Mouse (Mus musculus) mature B cell (primary cell): ENCODE measurements around the gene Ovgp1.

ENCODE experiments used
- in situ Hi-C: fragments of 300-500 bp; cut with MboI; formaldehyde crosslinking; loops from 2 replicates; pipeline ENCODE4 v1.14.3; 2019

The Ovgp1 gene

DNA sequence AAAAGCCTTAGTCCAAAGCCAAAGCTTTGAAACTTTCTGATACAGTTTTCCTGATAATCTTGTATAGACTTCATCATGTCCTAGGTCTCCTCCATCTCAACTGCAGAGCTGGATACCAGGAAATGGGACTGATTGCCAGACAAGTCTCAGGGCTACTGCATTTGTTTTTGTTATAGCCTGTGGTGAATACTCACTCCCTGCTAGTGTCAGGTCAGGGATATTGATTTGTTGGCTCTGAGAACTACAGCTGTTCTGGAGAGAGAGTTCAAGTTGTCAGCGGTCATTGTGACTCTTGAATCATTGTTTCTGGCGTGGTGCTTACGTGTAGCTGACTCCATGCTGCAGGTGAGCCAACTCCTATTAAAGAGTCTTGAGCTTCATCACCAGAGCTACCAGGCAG lies at the start of gene Ovgp1:
TSS of gene Ovgp1 (plus strand) at position 301 of the 400 bp plus-strand sequence.
- in situ Hi-C loops, result no loop called here

DNA sequence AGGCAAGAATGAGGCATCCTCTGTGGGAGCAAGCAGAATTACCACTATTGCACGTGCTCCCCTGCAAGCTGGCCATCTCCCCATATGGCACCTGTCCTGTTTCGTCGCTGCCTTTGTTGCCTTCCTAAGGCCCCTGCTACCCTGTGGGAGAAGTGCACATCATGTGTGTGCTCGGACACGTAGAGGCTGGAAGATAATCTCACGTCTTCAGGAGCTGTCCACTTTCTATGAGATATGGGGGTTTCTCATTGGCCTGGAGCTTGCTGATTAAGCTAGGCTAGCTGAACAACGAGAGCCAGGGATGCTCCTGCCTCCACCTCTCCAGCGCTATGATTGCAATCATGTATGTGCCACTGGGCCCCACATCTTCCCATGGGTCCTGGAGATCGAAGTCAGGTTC lies 48.9 kb upstream of the Ovgp1 start:
- in situ Hi-C loops, result no loop called here

DNA sequence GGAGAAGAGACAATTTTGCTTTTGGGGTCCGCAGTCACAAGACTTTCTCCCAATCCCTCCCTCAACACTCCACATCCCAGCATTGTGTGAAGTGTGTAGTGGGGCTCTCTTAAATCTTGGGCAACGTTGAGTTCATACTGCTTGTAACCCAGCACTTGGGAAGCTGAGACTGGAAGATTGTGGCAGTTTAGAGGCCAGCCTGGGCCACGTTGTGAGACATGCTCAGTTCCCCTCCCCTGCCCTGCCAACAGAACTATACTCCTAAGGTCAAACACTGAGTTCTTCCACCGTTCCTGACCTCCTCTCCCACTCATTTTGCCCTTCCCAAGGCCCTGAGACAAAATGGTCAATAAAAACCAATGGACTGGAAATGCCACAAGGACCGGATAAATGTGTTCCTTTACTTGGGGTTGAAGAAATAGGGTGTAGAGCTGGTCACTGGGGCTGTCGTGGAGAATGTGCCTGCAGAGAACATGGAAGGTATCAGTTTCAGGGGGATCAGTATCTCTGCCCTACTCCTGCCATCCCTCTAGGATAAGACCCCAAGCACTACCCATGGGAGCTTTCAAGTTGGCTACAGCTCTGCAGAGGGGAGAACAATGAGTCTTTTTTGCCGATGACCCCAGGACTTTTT lies 45.8 kb upstream of the Ovgp1 start:
- in situ Hi-C loops, result no loop called here

DNA sequence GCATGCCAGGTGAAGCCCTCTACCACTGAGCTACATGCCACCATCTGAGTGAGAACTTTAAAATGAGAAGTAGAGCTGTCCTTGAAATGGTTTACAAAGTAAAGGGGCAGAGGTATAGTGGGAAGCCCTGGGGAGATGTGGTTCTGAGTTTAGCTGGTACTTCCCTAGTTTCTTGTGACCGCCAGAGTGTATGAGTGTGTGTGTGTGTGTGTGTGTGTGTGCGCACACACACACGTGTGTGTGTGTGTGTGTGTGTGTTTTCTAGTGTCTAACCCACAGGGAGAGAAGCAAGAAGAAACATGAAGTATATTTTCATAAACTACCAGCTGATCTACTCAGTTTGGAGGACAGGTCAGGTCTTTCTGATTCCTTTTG lies 45.3 kb upstream of the Ovgp1 start:
- in situ Hi-C loops, result no loop called here

DNA sequence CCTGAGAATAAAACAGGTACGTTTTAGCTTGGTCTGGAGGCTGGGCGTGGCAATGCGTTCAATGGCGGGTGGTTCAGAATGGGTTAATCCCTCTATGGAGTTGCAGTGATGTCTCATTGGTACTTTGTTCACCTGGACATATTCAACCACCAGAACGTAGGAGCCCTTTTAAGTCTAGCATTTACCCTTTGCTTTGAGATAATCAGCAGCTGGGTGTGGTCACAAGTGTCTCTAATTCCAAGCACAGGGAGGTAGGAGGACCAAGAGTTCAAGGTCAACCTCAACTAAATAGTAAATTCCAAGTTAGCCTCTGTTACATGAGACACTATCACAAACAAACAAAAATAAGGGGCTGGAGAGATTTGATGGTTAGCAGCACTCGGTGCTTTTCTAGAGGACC lies 44.7 kb upstream of the Ovgp1 start:
- in situ Hi-C loops, result no loop called here

DNA sequence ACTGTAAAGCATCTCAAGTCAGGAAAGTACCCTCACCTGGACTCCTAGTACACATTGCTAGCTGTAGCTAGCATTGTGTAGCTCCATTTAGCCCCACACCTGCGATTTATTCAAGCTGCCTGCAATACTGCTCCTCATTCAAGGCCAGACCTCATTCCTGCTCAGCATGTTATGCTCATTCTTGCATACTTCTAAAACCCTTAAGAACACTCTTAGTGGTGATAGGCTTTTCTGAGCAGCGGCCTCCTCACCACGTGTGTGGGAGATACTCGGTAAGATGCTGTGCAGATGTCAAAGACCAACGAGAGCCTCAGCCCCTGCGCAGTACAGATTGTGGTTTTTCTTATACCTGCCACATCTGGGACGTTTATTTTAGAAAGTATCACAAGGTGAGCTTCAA lies 43.7 kb upstream of the Ovgp1 start:
- in situ Hi-C loops, result no loop called here

DNA sequence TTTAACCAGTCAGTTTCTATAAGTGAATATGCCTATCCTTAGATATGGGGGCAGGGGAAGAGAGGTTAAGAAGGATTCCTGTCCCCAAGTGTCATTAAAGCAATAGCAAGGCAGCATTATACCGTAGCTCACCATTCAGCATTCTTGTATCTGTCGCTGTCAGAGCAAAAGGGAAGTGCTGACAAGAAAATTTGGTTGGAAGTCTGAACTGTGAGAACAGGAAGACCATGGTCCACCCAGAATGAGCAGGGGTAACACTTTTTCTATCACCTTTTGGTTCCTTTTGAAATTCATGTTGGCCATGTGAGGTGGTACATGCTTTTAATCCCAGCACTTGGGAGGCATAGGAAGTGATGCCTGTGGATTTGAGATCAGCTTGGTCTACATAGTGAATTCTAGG lies 42.4 kb upstream of the Ovgp1 start:
- in situ Hi-C loops, result no loop called here

DNA sequence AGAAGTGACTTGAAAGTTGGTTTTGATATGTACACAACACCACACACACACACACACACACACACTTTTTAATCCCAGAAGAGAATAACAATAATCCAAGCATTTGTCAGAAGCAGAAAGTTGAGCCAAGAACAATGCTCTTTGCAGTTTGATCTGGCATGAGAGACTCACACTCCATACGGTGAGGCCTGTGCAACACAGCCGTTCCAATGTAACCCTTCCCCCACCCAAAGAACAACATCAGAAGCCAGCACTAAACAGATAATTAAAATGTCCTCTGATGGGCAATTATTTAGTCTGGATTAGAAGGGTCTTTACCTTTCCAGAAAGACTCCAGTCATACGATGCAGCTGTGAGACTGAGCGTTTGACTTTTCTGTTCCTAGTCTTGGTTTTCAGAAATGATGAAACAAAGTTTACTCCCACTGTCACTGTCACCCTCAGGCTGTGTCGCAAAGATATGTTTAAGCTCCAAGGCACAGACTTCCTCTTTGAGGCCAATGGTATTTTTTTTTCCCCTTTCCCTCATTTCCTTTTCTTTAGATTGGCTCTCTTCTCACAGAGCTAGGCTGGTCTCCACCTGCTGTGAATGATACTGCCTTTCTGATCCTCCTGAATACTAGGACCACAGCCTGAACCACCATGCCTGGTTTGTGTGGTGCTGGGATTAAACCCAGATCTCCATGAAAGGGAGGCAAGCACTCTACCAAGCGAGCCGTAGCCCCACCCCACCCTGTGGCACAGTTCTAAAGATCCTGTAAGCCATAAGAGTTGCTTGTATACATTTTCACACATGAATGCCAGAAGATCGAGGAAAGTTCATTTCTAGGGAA lies 41.1 kb upstream of the Ovgp1 start, which contains the start of gene I830077J02Rik:
TSS of gene I830077J02Rik (minus strand) at position 425 of the 832 bp plus-strand sequence.
- in situ Hi-C loops, result no loop called here

DNA sequence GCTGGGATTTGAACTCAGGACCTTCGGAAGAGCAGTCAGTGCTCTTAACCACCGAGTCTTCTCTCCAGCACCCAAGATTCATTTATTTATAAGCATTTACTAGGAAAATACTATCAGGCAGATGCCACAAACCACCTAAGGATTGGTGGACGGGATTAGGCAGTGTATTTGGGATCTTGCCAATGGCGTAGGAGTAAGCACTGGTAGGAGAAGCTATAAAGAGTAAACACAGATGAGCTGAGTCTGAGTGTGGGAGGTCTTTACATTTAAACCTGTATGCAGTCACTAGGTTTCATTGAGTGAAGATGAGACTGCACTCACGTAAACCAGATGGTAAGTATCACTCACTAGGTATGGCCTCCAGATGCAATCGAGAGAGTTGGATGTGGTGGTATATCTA lies 39.6 kb upstream of the Ovgp1 start:
- in situ Hi-C loops, result no loop called here

DNA sequence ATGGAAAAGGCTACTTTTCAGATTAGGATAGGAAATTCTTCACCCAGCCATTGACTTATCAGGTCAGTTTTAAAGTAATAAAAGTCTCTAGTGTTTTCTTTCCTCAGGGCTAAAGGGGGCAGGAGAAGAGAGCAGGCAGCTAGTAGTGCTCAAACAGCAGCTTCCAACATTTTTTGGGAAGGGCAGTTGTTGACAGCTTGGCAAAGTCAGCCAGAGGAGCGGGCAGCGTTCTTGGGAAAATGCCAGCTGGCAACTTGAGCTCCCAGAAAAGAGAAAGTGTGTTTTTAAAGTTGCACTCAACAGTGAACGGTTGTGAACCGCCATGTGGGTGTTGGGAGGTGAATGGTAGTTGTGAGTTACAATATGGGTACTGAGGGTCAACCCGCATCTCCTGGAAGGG lies 38.5 kb upstream of the Ovgp1 start:
- in situ Hi-C loops, result no loop called here

DNA sequence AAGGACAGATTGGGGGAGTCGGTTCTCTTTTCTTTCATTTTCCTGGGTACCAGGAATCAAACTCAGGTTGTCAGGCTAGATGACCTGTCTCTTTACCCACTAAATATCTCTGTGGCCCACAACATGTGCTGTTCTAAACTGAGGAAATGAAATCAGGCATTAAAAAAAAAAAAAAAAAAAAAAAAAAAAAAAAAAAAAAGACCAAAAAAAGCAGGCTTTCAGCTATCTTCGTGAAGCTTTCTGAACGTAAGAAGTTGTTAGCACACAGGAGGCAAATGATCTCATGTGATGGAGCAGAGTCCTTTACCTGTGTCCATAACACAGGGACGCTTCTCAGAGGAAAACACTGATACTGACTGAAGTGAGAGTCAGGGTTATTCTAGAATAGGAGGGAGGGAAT lies 37.4 kb upstream of the Ovgp1 start:
- in situ Hi-C loops, result no loop called here

DNA sequence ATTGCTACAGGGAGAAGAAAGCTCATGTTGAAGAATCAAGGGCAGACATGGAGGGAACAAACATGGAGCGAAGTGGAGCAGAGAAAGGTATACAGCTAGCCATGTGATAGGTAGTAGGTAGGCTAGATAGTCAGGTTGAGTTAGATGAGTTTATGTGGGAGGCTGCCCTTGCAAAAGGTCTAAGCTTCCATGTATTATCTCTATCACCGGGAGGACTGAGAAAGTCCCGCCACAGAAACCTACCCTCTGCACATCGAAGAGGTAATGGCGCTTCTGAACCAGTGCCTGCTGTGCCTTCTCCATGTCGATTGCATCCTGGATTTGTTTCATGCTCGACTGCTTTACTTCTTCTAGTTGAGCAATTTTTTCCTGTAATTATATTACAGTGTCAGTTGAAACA lies 22.2 kb upstream of the Ovgp1 start:
- in situ Hi-C loops, result no loop called here

DNA sequence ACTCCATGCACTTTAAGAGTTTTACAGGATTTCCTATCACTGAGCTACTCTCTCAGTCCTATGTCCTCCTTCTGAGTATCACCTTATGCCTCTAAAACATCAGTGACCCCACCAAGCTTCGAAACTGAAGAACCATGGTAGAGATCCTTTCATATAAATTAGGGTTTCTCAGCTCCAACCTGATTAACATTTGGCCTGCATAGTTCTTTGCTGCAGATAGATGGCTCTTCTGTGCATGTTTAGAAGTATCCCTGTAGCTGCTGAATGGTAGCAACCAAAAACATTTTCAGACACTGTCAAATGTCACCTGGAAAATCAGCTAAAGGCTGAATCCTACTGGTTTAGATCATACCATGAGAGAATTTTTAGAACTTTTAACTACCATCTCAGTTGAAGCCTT lies 16.3 kb upstream of the Ovgp1 start:
- in situ Hi-C loops, result no loop called here

DNA sequence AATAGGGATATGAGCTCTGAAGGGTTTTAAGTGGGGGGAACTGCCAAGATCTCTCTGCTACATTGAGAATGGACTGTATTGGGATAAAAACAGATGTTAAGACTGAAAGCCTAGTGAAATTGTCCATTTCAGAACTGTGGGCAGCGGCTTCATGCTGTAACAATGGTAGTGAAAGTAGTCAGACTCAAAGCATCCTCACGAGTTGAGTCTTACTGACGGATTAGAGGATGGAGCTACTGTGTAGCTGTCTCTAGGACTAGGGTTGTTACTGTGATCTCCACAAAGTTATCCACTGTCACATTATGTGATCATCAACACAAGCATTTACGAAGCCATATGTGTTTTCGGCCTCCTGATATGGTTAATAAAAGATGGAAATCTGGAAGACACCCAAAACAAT lies 15.3 kb upstream of the Ovgp1 start:
- in situ Hi-C loops, result no loop called here

DNA sequence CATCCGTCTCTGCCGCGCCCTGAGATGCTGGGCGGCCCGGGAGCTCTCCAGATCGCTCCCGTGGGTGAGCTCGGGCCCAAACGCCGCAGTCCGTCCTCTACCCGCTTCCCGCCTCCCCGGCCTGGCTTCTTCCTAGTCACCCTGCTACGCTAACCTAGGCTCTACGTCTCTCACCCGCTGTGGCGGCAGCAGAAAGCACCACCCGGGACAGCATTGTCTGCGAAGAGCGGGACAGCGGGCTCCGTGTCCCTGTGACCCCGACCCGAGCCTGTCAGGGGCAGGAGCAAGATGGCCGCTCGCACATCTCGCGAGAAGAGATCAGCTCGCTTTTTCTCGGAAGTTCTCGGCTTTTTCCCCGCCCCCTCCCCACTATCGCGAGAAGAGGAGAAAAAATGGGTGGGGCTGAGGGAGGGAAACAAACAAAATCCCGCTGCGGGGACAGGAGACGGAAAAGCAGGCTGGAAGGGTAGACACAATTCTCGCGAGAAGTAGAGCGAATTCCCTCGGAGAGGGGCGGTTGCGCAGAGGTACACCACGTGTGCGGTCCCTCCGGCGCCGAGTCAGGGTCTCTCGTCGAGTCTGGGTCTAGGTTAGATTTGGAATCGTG lies 14.4 kb upstream of the Ovgp1 start, which contains the start of gene Wdr77:
TSS of gene Wdr77 (plus strand) at position 396 of the 607 bp plus-strand sequence.
- in situ Hi-C loops, result no loop called here

DNA sequence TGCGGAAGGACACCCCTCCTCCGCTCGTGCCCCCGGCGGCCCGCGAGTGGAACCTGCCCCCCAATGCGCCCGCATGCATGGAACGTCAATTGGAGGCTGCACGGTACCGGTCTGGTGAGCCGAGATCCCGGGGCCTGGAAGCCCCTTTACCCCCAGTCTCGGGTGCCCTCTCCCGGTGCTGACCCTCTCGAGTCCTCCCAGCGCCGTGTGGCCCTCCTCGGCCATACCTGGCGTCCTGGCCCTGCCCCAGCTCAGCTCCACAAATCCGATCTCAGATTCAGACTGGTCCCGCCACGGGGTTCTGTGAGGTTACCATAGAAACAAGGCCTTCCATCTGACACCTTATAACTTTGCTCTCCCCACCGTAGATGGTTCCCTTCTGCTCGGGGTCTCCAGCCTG lies 13.9 kb upstream of the Ovgp1 start:
- in situ Hi-C loops, result no loop called here

DNA sequence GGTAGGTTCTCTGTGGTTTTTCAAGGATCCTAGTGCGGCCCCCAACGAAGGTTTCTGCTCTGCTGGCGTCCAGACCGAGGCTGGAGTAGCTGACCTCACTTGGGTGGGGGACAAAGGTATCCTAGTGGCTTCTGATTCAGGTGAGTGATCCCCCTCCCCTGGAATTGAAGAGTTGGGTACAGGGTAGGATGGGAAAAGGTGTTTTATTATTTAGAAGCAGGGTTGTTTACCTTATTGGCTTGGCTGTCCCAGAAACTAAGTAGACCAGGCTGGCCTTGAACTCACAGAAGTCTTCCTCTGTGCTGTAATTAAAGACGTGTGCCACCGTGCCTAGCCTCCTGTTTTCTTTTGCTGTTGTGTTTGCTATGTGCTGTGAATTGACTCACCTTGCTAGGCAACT lies 13.5 kb upstream of the Ovgp1 start, which contains the start of gene Atp5f1:
TSS of gene Atp5f1 (minus strand) at position 101 of the 400 bp plus-strand sequence.
- in situ Hi-C loops, result no loop called here

DNA sequence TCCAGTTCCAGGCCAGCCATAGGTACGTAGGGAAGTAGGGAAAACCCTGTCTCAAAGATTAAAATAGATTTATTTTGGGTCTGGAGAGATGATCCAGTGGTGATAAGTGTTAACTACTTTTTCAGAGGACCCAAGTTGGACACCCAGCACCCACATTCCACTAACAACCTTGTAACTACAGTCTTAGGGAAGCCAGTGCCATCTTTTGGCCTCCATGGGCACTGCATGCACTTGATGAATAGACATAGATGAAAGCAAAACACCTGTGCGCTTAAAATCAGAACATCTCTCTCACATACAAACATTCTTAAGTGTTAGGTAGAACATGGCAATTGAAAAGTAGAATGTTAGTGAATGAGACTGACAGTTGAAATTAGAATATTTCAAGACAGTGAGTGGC lies 12.8 kb upstream of the Ovgp1 start:
- in situ Hi-C loops, result no loop called here

DNA sequence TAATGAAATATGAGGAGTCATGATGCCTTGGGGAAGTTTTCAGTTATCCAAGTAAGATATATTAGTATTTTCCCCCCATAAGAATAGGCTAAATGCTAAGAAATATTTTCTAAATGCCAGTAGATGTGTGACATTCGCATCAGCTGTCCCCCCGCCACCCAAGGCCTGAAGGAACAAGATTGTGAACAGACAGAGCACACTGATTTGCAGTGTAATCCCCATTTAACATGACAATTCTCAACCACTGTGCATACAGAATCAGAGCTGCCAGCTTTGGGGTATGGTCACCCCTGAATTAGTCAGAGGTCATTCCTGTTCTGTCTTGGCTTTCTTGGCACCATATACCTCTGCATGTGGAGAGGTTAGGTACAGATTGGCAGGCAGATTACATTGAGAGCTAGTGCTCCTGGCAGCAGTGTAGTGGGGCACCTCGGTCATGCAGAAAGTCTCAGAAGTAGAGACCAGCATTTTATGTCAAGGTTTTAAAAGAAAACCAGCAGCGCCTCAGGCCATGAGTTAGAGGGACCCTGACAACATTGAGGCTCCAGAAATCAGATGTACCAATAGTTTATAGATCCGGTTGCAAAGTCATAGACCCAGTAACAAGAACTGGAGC lies 1.6 kb upstream of the Ovgp1 start:
- in situ Hi-C loops, result no loop called here

DNA sequence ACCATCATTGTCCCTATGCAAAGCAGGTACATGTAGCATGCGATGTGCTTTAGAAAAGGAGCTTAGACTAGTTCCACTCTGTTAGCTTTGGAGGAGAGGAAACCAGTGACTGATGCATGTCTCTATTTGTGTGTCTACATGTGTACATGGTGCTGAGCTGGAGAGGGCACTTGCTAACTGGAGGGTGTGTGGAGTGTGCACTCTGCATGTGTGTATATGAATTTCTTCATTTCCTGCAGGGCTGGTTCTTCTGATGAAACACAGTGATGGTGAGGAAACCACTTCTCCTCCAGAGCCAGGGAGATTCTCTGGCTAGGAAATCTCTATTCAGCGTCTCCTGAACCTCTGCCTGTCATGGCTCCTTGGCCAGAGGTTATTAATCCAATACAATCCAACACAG lies 663 bp downstream of the Ovgp1 start:
- in situ Hi-C loops, result no loop called here

DNA sequence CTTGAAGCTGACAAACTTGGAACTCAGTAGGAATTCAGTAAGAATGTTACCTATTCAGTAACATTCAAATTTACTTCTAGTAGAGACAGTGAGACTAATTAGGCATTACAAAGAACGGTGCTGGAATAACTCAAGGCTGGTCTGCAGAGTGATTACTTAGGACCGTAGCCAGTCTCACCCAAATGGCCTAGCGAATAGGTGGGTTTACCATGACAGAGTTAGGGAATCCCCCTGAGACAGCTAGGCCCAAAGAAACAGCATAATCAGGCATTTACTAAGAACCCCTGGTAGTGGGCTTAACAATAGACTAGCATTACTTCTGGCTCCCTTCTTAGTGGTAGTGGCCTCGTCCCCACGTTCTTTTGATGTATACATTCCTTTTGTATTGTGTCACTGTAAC lies 16.1 kb downstream of the Ovgp1 start:
- in situ Hi-C loops, result loop anchor here (10.0 kb wide), 1 partner anchor 455 kb away; no protein-coding TSS in a partner anchor

DNA sequence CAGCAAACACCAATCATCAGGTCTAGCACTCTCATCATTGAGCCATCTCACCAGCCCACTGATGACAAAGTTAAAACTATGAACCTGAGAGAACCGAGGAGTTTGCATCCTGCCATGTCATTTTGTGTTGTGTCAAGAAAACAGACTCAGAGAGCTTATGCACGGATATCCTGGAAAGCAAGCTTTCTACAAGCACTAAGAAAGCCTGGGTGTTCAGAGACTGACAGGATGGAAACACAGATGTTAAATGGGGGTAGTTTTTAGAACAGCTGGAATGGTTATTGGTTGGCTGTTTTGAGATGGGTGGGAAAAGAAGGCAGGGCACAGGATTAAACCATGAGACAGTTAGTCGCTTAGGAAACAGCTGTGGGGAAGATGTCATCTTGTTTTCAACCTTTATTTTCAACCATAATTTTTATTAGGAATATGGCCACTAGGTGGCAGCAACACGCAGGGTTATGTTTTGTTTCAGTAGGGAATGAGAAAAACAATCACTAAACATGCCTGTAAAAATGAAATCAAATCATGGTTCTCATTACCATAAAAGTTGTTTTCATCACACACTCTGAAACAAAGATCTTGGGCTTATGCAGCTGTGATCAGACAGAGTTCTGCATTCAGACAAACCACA lies 18.3 kb downstream of the Ovgp1 start:
- in situ Hi-C loops, result loop anchor here (10.0 kb wide), 1 partner anchor 453 kb away; no protein-coding TSS in a partner anchor
